Mouse (Mus musculus) heart, embryonic 12.5 days (tissue): ENCODE data around the gene Atxn7. TPM values are rescaled to one million over a fixed set of nuclear protein-coding genes. Genes with fewer than 3 reads are reported as not detected.

Experiments used
- ATAC-seq: fragments of 200-750 bp; cut with Nextera tagmentation; 2 replicates; pipeline ENCODE4 v1.8.0; 2017; ENCODE audit warnings: moderate TSS enrichment, moderate library complexity; ENCODE audit not compliant: insufficient number of reproducible peaks, low FRiP score
- H3K27ac ChIP-seq: fragments of 300-500 bp; sonication (generic); 2 replicates; pipeline ENCODE4 v1.5.1; 2016; ENCODE audit warnings: mild to moderate bottlenecking, moderate library complexity; ENCODE audit not compliant: poor library complexity, severe bottlenecking
- H3K27me3 ChIP-seq: fragments of 300-500 bp; sonication (generic); replicated peaks from 2 replicates; pipeline ENCODE4 v1.6.1; 2016; ENCODE audit warnings: mild to moderate bottlenecking, moderate library complexity
- H3K36me3 ChIP-seq: fragments of 300-500 bp; sonication (generic); 2 replicates; pipeline ENCODE4 v1.6.1; 2016; ENCODE audit warnings: mild to moderate bottlenecking, moderate library complexity
- H3K4me1 ChIP-seq: fragments of 300-500 bp; sonication (generic); replicated peaks from 2 replicates; pipeline ENCODE4 v1.6.1; 2016; ENCODE audit warnings: mild to moderate bottlenecking
- H3K4me2 ChIP-seq: fragments of 300-500 bp; sonication (generic); 2 replicates; pipeline ENCODE4 v1.6.1; 2016; ENCODE audit warnings: mild to moderate bottlenecking, moderate library complexity
- H3K4me3 ChIP-seq: fragments of 300-500 bp; sonication (generic); 2 replicates; pipeline ENCODE4 v1.5.1; 2016; ENCODE audit warnings: mild to moderate bottlenecking
- H3K9ac ChIP-seq: fragments of 300-500 bp; sonication (generic); 2 replicates; pipeline ENCODE4 v1.6.1; 2016; ENCODE audit warnings: mild to moderate bottlenecking, moderate library complexity
- H3K9me3 ChIP-seq: fragments of 300-500 bp; sonication (generic); replicated peaks from 2 replicates; pipeline ENCODE4 v1.6.1; 2016; ENCODE audit warnings: mild to moderate bottlenecking, moderate library complexity
- WGBS: fragments of 180-500 bp; shearing (Covaris S2); methylation state at CpG from one replicate; pipeline ENCODE4 v1.1.7; 2016; 5-methylcytosine and 5-hydroxymethylcytosine counted together
- polyA plus RNA-seq: library from polyadenylated mRNA; unstranded; fragments of >200 nt; fragmentation: Nextera tagmentation; extraction: Ambion mirVana; gene quantifications from 2 replicates; pipeline ENCODE4 v1.2.1, GENCODE M21; 2016

The Atxn7 gene
- polyA plus RNA-seq, 1 experiment from 2014 or later: 3.9 TPM

DNA sequence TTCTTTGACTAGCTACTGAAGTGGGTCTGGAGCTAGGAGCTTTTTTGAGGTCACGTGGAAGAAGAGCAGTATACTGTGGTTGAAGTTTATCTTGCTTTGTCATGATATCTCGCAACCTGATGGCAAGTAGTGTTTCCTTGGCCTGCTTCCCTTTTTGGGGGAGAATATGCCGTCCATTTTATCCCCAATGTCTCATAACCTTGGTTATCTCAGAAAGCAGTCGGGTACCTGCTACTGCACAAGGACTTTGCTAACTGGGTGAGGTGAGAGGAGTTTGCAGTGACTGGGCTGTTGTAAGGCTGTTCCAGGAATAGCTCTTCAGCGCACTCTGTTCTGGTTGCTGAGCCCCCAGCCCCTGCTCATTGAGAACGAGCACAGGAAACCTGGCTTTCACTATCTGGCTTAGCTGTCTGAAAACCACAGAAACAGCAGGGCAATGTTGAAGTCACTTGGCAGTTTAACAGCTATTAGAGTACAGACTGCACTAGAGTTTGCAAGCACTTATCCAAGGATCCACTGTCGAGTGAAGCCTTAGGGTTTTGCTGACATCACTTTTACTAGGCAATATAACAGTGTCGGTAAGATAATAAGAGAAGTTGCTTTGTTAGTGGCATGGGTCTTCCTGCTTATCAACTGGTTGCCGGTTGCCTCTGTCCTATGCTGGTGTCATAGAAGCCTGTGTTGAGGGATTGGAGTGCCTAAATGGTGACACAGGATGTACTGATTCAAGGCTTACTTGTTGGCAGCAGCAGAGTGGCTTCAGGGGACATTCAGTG is 127.0 kb downstream of the Atxn7 start:
- 0 out of 2 replicates have a peak overlapping the region, but pooled peaks have one; percentile 15 for H3K4me3 ChIP-seq
- ATAC-seq: peak; percentile 61; the same call in 1 of the 2 replicates
- peak overlapping the region; percentile 62 for H3K27ac ChIP-seq
- H3K9ac ChIP-seq: peak overlapping the region; percentile 46
- peaks cover 23% of the 10 kb centered on the region for H3K4me1 ChIP-seq
- 20% methylated on average over 9 of the region's 9 CpGs for WGBS
- H3K4me2 ChIP-seq: peak overlapping the region; percentile 53
- H3K36me3 ChIP-seq: peaks cover 39% of the 10 kb centered on the region
- no peaks in the 10 kb centered on the region for H3K9me3 ChIP-seq
- peaks cover 4% of the 10 kb centered on the region; the same call in 1 of the 2 replicates for H3K27me3 ChIP-seq

DNA sequence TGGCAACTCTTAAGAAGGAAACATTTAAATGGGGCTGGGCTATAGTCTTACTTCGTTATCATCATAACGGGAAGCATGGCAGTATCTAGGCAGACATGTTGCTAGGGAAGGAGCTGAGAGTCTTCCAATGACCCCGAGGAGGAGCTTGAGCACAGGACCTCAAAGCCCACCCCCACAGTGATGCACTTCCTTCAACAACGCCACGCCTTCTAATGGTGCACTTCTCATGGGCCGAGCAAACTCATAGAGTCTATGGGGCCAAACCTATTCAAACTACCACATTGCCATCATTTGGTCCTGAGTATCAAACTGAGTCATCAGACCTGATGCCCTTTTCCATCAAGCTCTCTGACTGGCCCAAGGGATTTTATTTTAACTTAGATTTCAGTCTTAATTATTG is 129.3 kb downstream of the Atxn7 start:
- no peaks in the 10 kb centered on the region for H3K9me3 ChIP-seq
- peaks cover 23% of the 10 kb centered on the region for H3K4me1 ChIP-seq
- ATAC-seq: no peak
- H3K27me3 ChIP-seq: peaks cover 4% of the 10 kb centered on the region; the same call in 1 of the 2 replicates
- 87% methylated on average over 6 of the region's 6 CpGs for WGBS
- H3K9ac ChIP-seq: no peak overlapping the region
- H3K4me3 ChIP-seq: no peak overlapping the region
- H3K36me3 ChIP-seq: peaks cover 39% of the 10 kb centered on the region
- H3K4me2 ChIP-seq: no peak overlapping the region
- H3K27ac ChIP-seq: no peak overlapping the region

DNA sequence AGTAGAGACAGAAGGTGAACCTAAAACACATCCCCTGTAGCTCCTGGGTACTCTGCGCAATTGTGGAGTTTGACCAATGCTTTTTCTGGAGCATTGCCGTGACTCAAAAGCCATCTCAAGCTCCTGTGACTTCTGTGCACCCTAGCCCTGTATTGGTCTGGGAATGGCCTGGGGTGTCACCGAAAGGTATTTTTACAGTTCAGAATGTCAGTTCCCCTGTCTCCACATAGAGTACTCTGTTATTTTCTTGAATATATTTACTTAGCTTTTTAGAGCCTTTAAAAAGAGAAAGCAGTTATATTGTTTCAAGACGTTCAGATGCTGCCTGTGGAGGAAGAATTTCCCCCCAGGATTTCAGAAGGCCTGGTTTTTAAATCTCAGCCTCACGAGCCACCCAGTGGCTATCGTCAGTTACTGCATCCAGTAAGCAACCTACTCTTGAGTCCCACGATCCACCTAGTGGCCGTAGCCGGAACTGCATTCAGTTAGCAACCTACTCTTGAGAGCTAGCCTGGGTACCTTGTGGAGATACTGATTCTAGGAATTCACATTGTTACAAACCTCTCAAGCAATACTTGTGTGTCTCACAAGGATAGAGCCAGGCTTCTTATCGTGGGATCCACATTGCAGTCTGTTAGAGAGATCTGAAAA is 137.2 kb downstream of the Atxn7 start:
- WGBS: 29% methylated on average over 10 of the region's 10 CpGs
- H3K9me3 ChIP-seq: no peaks in the 10 kb centered on the region
- H3K27ac ChIP-seq: no peak overlapping the region
- H3K36me3 ChIP-seq: peaks cover 51% of the 10 kb centered on the region
- H3K4me3 ChIP-seq: no peak overlapping the region
- no peak for ATAC-seq
- H3K9ac ChIP-seq: no peak overlapping the region
- no peaks in the 10 kb centered on the region for H3K27me3 ChIP-seq
- no peaks in the 10 kb centered on the region for H3K4me1 ChIP-seq
- H3K4me2 ChIP-seq: no peak overlapping the region

DNA sequence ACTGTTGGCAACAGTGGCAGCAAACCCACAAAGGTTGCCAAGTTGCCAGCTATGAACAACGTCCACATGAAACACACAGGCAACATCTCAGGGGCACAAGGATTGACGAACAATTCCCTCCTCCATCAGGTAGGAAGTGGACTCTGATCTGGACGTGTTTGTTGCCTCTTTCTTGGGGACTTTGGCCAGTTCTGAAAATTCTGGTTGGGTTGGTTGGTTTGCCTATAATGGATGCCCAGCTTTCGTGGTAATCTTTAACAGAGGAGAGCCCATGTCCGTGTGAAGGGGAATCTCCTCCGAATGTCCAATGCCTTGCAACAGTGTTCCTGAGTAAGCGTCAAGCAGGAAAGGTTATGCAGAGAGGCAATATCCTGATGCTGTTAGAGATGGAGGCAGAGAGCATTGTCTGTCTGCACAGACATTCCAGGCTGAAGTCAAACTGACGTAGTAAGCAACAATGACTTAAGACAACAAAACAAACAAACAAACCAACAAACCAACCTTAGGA is 139.6 kb downstream of the Atxn7 start:
- Histone ChIP-seq H3K9me3 (no peaks in the 10 kb centered on the region), H3K4me3 (no peak overlapping the region), H3K9ac (no peak overlapping the region), H3K27ac (no peak overlapping the region), H3K27me3 (no peaks in the 10 kb centered on the region), H3K36me3 (peaks cover 53% of the 10 kb centered on the region), H3K4me1 (no peaks in the 10 kb centered on the region), H3K4me2 (no peak overlapping the region)
- 86% methylated on average over 8 of the region's 8 CpGs for WGBS
- ATAC-seq: no peak

DNA sequence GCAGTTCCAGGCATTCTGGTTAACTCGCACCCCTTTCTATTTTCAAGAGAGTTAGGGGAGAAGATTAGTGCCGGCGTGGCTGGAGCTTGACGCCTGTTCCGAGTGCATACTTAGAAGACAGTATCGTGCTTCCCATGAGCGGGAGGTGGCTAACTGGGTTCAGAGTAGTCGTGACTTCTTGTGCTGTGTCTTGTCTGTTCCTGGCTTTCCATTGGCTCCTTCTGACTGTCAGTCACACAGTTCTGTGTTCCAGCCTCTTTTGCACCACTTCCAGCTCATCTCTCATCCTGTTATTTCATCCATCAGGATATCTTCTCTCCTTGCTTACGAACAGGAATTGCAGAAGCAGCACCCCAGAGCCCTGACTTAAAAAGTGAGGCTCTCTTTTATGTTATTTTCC is 140.1 kb downstream of the Atxn7 start:
- Histone ChIP-seq H3K4me3 (no peak overlapping the region), H3K27me3 (no peaks in the 10 kb centered on the region), H3K36me3 (peaks cover 48% of the 10 kb centered on the region), H3K9ac (no peak overlapping the region), H3K4me2 (no peak overlapping the region), H3K4me1 (no peaks in the 10 kb centered on the region), H3K9me3 (no peaks in the 10 kb centered on the region), H3K27ac (no peak overlapping the region)
- 87% methylated on average over 9 of the region's 9 CpGs for WGBS
- no peak for ATAC-seq

DNA sequence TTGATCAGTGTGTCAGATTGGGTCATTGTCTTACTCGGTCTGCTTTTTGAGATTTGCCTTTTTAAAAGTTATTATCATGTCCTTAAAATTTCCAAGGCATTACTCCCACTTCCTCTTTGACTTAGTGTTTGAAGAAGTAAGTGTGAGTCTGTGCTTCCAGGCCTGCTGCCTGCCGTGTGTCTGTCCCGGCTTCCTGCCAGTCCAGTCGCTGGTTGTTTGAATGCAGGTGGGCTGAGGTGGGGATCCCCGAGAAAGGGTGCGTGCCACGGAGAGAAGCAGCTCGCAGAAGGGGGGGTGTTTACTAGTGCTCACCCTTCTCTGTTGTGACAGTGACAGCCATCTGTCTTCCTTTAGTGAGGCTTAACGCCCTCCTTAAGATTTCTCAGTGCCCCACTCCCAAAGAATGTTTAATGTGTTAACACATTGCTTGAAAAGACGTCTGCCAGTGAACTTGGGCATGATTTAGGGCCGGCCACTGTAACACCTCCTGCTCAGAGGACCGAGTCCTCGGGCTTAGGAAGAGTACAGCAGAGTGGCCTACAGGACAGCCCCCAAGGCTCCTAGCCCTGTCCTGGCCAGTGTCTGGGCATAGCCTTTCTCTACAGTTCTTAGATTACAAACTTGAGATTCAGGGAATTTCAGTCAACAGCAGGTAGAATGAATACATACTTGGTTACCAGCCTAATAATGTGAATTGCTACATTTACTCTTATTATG is 143.1 kb downstream of the Atxn7 start:
- Histone ChIP-seq H3K36me3 (peaks cover 44% of the 10 kb centered on the region), H3K27me3 (no peaks in the 10 kb centered on the region), H3K9me3 (no peaks in the 10 kb centered on the region), H3K4me1 (no peaks in the 10 kb centered on the region), H3K4me3 (no peak overlapping the region), H3K4me2 (no peak overlapping the region), H3K27ac (no peak overlapping the region), H3K9ac (no peak overlapping the region)
- no peak for ATAC-seq
- WGBS: 61% methylated on average over 13 of the region's 13 CpGs

DNA sequence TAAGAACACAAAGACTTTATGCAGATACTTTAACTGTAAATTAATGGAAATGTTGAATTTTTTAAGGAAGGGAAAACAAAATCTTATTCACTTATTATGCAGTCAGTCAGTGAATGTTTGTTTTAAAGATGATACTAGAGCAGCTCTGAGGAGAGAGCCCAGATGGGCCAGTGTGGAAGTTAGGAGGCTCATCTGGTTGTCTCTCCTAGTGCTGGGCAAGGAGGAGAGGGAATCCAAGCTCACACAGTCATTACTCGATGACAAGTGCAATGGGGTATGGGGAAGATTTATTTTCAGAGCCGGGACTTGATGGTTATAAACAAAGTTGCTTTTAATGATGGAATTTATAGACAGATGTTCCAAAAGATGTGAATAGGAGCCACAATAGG is 143.7 kb downstream of the Atxn7 start:
- no peak overlapping the region for H3K9ac ChIP-seq
- ATAC-seq: no peak
- 81% methylated on average over 2 of the region's 2 CpGs for WGBS

DNA sequence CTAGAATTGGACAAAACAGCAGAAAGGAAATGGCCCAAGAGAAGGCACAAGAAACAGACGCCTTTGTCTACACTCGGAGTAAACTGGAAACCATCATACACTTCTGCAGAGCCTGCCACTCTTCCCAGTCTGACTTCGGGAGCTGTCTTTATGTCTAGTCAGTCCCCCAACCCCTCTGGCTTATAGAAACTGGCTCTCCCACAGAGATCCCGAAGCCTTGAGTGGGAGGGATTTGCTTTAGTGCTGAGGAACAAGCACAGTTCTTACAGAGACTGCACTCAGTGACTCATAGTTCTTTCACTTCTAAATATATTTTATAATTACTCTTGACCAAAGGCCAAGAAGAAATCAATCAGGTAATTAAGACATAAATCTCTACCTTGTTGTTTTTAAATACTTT is 149.5 kb downstream of the Atxn7 start:
- 81% methylated on average over 4 of the region's 4 CpGs for WGBS
- H3K36me3 ChIP-seq: peaks cover 60% of the 10 kb centered on the region

More for the DNA sequence above, 143.7 kb downstream of the Atxn7 start:
- no peak overlapping the region for H3K4me3 ChIP-seq
- H3K4me2 ChIP-seq: no peak overlapping the region
- no peaks in the 10 kb centered on the region for H3K9me3 ChIP-seq
- H3K27ac ChIP-seq: no peak overlapping the region
- no peaks in the 10 kb centered on the region for H3K4me1 ChIP-seq
- peaks cover 40% of the 10 kb centered on the region for H3K36me3 ChIP-seq
- no peaks in the 10 kb centered on the region for H3K27me3 ChIP-seq

DNA sequence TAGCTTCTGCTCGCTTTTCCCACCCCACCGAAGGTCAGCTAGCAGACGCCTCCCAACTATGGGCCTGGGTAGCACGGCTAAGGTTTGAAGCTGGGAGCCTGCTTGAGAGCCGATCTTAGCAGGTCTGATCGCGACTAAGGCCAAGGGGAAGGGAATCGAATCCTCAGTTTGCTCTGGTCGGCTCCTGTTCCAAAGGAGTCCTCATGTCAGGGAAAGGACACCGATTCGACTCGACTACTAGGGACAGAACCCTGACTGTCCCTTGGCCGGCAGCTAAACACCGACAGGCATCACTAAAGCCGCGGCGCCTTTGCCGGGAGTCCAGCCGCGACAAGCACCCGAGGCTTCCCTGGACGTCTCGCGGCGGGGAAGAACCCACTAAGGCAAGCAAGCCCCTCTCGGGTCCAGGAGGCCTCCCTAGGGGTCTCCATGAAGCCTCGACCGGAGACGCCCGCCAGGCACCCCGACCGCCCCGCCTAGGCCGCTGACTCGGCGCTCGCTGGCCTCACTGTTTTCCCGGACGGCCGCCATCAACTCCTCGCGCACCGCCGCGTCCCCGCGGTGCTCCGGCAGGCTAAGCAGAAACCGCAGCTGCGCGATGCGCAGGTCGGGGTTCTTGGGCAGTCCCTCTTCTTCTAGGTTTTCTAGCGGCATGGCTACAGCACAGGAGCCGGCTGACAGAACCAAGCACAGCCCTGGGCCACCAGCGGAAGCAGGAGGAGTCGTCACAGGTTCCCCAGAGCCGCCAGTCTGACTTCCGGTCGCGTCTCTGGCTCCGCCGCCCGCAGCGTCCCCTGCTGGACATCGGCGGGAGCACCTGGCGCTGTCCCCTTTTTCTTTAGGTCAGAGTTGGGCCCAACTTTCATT is 159.2 kb downstream of the Atxn7 start, which contains the start of gene Psmd6:
TSS of gene Psmd6 (minus strand) at position 755 of the 867 bp plus-strand sequence.
- H3K9ac ChIP-seq: peak within 1 kb of the TSS; percentile 96
- peaks cover 14% of the 10 kb centered on the region for H3K4me1 ChIP-seq
- peak within 1 kb of the TSS; percentile 95 for H3K4me2 ChIP-seq
- H3K27ac ChIP-seq: peak within 1 kb of the TSS; percentile 87
- ATAC-seq: peak; percentile 93
- peak within 1 kb of the TSS; percentile 85 for H3K4me3 ChIP-seq
- peaks cover 36% of the 10 kb centered on the region for H3K36me3 ChIP-seq
- no peaks in the 10 kb centered on the region for H3K27me3 ChIP-seq
- H3K9me3 ChIP-seq: no peaks in the 10 kb centered on the region
- WGBS: under 1% methylated on average over 68 of the region's 68 CpGs

More for the DNA sequence above, 149.5 kb downstream of the Atxn7 start:
- Histone ChIP-seq H3K9ac (no peak overlapping the region), H3K4me2 (no peak overlapping the region), H3K27ac (no peak overlapping the region), H3K4me1 (no peaks in the 10 kb centered on the region), H3K4me3 (no peak overlapping the region), H3K9me3 (no peaks in the 10 kb centered on the region), H3K27me3 (no peaks in the 10 kb centered on the region)
- ATAC-seq: no peak
